Mouse (Mus musculus) CD4-positive, CD25-positive, alpha-beta regulatory T cell, adult 2 months (primary cell): ENCODE results near the gene Mau2.
A peak's percentile ranks its signal among the peaks of the same experiment; 100 is the strongest.
"Not testable (repeated sequence)": the region's sequence is repeated elsewhere in the genome, so short reads cannot be mapped to it uniquely, and the experiment has no call there.

Source experiments
- DNase-seq: peaks from one replicate; pipeline ENCODE4 v3.0.0-alpha.2; 2012; ENCODE audit warnings: low read depth, low spot score

Mau2 gene

DNA sequence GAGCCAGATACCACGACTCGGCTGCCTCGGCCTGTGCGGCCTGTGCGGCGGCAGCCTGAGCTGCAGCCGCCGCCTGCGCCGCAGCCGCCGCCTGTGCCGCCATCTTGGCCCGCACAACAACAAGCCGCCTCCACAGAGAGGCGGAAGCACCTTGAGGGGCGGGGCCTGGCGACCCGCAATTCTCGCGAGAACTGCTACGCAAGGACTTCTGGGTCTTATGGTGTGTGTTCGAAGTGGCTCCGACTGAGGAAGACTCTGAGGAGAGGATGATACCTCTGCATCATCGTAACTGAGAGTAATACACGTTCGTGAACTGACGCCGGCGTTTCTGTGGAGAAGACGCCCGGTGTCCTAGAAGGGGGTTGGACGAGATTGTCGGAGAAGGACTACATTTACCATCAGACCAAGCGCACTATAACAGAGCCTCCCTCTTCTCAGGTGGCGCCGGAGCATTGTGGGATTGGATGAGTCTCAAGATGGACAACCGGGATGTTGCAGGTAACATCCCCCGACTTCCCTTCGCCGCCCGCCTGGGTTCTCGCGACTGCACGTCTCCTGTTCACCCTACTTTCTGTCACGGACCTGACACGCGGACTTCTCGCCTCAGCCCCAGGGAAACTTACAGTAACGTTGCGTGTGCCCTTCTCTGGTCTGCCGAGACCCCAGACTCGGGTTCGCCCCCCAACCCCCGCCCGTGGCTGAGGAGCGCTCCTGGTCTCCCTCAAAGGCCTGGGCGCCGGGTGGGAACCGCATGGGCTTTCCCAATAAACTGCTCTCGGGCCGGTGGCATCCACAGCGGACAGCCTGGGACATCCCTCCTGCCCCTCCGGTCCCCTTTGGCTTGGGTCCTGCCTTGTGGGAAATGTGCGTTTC is at the start of gene Mau2, which contains the start of gene Sugp1:
Gene Mau2 (minus strand): TSS at position 152 of the 873 bp plus-strand sequence.
Gene Sugp1 (plus strand): TSS at position 231 of the 873 bp plus-strand sequence.
- peak; percentile 99 for DNase-seq

DNA sequence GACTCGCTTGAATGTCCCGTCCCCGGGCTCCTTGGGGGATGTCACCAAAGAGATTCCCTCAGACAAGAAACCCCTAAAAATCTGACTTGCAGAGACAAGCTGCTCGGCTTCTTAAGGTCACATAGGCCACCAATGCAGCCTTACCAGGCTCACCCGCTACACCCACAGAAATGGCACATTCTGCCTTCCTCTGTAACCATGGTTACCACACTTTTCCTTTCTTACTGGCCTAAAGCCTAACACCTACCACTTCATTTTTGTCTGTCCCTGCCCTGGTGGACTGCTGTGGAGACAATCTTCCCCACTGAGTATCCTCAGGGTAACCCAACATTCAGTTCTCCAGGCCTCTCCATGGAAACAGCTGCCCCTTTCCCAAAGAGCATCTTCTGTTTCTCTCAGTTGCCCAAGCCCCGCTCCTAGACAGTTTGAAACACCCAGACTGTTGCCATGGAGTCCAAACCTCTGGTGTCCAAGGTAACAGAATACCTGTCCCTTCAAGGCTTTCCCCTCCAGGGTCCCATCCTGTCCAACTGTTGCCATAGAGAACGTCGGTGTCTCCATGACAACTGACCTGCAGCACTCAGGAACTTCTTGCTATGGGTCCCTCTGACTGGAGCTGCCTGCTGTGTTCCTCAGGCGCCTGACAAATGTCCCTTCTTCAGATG is 46.9 kb upstream of the Mau2 start:
- DNase-seq, result no peak

DNA sequence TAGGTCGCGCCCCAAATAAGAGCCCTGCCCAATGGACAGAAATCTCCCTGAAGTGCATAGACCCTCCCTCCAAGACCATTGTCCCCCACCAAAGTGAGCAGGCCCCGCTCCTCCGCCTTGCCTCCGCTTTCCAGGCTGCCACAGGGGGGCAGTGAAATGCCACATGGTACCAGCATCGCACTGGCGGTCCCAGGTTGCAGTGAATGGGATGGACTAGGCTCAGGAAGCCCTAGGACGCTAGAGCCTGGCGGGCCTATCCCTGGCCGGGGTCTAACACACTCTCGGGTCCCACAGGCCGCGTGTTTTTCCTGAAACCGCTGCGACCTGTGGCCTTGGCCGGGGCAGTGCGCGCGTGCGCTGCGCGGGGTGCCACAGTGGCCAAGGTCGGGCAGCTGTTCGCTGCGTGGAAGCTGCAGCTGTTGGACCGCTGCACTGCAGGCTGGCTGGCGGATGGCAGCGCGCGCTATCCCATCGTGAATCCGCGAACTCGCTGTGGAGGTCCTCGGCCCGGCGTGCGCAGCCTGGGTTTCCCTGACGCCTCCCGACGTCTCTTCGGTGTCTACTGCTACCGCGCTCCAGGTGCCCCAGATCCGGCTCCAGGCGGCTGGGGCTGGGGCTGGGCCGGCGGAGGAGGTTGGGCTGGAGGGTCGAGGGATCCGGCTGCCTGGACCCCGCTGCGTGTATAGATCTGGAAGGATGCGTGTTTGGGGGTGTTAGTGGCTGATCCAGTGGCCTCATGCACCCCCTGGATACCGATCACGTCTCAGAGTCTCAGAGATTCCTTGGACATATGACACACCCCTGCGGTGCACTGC is 45.5 kb upstream of the Mau2 start:
- DNase-seq, result peak; percentile 36

DNA sequence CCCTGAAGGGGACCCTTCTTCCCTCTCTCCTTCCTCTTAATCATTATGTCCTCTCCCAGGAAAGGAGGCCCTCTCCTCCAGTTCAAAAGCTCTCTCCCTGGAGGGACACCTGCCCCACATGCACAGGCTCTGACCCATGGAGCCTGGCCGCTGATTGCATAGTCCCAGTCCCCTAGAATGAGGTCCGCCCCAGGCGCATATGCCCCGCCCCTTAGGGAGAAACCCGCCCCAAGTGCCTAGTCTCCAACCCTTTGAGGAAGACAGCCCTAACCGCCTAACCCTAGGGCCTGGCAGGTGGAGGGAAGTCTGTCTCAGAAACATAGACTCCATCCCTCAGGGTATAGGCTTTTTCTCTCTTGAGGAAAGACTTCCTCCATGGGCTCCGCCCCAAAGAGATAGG is 44.7 kb upstream of the Mau2 start:
- no peak for DNase-seq

DNA sequence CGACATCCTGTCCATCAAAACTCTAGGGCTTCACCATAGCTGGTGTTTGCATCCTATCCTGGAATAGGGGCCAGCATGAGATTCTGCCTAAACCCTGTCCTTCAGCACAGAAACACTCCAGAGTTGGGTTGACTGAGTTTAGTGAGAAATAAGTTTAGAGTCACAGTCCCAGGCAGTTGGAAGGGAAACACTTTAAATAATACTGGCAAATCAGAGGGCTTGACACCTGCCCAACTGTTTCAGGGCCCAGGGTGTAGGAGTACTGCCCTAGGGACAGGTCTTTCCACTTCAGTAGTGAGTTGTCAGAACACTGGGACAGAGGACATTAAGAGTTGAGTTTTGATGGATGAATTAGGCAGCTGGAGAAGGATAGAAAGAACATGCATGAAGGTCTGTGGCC is 43.6 kb upstream of the Mau2 start:
- DNase-seq, result no peak

DNA sequence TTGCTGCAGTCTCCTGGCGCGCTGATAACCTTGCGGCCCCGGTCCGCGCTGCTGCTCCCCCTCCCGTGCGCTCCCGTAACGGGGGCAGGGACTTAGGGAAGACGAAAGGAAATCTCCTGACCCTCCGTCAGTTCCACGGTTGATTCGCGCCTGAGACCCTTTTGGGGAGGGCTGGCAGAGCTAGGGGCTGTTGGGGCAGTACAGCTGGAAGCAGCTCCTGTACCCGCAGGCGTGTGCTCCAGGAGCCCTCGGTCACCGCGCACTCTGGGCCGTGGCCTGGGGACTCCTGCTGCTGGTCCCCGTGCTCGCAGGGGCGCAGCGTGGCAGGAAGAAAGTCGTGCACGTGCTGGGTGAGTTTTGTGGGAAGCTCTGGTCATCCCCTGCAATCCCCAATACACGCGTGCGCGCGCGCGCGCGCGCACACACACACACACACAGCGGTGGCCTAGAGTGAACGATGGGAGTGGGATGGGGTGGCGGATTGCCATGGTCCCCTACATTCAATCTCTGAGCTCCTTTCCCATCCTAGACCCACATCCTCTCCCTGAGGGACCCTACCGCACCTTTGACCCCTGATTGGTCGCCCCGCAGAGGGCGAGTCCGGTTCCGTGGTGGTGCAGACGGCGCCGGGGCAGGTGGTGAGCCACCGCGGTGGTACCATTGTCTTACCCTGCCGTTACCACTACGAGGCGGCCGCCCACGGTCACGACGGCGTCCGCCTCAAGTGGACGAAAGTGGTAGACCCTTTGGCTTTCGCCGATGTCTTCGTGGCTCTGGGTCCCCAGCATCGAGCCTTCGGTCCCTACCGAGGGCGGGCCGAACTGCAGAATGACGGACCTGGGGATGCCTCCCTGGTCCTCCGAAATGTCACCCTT is 41.9 kb upstream of the Mau2 start:
- DNase-seq, result no peak

DNA sequence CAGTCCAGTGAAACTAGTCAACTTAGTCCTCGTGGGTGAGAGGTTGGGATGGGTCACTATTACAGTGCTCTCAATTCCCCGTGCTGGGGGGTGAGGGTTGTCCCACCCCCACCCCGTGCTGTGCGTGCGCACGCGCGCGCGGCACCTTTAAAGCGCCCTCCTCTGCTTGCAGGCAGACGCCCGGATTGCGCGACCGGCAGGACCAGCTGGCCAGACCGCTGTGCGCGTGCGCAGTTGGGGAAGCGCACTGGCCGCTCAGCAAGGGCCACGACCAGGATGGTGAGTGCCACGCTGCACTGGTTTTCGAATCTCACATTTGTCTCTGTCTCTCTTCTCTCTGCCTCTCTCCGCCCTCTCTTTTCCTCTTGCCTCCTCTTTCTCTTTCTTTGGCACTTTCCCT is 40.8 kb upstream of the Mau2 start, which contains the start of gene Hapln4:
Gene Hapln4 (plus strand): TSS at position 173 of the 400 bp plus-strand sequence.
- DNase-seq, result peak; percentile 23

DNA sequence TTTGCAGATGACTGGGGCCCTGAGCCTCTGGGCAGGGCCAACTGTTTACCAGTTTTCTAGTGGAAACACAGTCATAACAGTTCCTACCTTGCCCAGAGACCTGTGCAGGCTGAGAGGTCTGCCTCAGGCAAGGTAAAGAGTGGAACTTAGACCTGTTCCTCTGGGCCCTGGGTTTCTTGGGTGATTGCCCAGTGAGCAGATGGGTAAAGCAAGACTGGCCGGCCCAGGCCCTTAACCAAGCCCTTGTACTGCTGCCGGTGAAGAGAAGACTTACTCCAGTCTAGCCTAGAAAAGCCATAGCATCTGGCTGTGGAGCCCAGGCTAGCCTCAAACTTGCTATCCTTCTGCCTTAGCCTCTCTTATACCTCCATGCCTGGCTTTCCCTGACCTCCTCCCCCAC is 39.4 kb upstream of the Mau2 start:
- DNase-seq, result no peak

DNA sequence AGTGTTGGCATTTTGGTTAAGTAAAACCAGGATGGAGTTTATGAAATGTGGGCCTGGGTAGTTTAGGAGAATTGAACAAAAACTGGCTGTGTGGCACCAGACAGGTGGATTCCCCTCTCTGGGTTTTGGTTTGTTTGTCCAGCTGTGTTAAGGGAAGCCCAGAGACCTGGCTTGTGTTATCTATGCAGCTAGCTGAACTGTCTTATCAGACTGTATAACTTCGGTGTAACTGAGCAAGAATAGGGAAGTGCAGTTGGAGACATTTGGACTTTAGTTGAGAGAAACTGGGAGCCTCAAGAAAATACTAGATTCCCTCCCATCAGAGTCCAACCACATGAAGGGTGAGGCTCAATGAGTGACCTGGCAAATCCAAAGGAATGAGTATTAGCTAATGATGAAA is 31.1 kb upstream of the Mau2 start:
- DNase-seq, result no peak

DNA sequence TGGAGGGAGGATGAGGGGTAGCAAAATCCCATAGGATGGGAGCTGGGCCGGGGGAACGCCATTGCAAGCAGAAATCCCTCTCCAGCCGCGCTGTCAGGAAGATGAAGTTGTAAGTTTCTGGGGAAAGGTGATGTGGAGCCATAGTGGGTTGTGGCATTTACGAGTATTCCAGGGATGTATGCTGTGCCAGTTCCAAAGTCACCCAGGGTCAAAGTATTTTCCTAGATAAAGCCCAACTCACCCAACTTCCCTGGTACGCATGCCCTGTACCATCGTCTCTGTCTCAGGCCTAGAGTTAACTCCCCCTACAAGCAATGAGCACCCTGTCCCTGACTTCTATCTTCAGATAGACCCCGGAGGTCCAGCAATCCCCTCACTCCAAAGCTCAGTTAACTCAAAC is 30.6 kb upstream of the Mau2 start:
- no peak for DNase-seq

DNA sequence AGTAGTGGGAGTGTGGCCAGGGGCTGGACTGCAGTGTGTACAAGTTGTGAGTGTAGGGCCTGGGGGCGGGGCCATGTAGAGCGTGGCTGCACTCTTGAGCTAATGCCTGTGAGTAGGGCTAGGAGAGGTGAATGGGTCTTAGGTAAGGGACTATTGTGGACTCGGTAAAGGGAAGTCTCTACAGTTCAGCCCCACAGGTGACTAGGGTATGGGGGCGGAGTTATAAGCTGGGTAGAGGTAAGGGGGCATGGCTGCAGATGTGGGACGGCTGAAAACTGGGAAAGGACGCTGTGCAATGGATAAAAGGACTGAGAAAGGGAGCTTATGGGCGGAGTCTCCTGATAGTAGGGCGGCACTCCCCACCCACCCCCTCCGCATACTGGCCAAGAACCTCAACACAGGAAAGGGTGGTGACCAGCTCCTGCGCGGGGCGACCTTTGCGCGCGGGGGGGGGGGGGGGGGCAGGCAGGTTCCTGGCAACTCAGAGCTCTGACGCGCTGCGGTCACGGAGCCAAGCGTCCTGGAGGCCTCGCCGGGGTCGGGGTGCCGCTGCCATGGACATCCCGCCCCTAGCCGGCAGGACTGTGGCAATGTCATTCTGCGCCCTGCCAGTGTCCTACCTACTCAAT is 30.0 kb upstream of the Mau2 start, which contains the start of gene Tm6sf2:
Gene Tm6sf2 (plus strand): TSS at position 484 of the 629 bp plus-strand sequence.
- DNase-seq, result peak; percentile 38

DNA sequence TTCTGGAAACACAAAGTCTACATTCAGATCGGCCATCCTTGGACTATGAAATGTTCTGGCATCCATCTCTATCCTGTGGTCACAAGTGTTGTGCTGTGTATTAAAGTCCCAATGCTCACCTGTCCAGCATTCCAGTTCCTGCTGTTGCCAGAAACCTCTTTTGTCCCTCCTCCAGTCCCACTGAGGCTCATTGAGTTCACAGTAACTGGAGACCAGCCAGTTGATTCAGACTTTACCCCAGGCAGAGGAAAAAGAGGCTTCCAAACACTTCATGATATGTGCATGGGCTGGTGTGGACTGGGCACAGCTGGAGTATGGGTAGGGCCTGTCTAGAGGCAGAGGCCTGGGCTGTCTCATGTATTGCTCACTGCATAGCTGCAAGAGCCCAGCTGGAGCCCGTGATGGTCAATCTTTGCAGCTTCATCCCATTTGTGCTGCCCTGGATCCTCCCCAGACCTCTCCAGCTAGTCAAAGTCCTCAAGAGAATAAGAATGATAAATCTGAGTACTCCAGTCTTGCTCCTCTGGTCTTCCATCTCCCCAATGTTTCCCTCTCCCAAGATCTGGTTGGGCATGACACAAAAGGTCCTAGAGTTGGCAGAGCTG is 29.4 kb upstream of the Mau2 start:
- DNase-seq, result no peak

DNA sequence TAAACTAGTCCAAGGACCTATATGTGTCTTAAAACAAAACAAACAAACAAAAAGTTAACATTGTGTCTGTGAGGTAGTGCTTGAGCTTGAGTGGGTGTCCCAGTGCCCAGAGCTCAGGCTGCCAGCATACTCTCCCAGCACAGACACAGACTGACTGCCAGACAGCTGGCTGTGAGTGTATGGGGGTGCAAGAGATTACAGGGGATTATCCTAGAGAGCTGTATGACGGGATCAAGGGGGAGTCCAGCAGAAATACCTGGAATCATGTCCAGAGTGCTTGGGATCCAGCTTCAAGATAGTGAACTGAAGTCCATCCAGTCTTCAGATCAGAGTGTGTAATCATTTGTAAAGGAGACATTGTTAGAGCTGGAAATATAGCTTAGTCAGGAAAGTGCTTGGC is 15.2 kb upstream of the Mau2 start:
- DNase-seq, result no peak

DNA sequence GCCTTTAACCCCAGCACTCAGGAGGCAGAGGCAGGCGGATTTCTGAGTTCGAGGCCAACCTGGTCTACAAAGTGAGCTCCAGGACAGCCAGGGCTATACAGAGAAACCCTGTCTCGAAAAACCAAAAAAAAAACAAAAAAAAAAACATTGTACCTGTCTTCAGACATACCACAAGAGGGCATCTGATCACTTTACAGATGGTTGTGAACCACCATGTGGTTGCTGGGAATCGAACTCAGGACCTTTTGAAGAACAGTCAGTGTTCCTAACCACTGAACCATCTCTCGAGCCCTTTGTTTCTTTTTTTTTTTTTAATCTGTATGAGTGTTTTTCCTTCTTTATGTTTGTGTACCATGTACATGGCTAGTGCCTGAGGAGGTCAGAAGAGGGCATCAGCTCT is 7.9 kb upstream of the Mau2 start:
- not testable (repeated sequence) for DNase-seq

DNA sequence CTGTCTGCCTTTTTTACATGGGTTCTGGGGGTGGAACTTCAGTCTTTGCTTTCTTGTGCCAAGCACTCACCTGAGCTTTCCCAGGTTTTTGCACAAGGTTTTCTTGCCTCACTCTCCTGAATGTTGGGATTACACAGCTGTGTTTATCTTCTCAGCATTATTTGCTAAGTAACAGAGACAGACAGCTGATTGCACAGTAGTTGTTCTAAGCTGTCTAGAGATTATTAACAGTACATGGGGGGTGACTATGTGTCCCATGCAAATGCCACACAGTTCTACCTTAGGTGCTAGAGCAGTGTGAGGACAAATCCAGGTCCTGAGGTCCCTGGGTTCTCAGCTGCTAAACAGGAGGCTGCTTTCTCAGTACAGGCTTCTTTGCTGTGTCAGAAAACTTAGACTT is 7.1 kb upstream of the Mau2 start:
- no peak for DNase-seq

DNA sequence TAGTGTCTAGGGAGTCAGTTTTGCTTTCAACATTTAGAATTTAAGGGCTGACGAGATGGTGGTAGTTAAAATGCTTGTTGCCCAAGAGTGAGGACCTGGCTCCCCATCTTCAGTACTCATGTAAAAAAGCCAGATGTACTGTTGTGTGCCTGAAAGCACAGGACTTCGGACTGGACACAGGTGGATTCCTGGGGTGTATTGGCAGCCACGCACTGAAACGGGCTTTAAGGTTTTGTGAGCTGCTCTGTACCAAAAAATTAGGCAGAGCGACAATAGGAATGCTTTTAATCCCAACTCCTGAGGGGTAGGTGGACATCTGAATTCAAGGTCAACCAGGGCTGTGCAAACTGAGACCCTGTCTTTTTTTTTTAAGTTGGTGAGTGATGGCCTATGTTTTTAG is 1.5 kb upstream of the Mau2 start:
- DNase-seq, result no peak

DNA sequence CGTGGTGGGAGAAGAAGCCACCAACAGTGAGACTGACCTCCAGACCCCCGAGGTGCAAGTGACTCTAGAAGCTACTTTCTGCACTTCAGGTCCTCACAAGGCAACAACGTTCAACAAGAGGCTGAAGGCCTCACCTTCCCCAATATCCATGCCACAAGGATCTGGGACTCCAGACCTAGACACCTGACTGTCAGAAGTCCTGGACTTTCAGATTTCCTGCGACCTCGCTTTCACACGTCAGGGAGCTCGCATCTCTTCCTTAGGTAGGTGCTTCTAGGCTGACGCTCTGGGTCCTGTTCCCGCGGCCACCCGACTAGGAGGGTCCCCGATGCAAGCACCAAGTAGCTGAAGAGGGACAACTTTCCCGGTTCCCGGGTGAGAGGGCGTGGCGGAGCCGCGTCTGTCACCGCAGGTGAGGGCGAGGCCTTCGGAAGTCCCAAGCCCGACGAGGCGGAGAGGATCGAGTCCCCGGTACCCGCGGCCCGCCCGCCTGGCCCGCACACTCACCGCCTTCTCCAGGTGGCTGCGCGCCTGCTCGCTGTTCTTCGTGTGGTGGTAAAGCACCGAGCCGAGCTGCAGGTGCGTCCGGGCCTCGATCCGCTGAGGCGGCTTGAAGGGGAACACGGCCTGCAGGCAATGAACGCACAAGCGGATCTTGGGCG is 518 bp downstream of the Mau2 start:
- no peak for DNase-seq

DNA sequence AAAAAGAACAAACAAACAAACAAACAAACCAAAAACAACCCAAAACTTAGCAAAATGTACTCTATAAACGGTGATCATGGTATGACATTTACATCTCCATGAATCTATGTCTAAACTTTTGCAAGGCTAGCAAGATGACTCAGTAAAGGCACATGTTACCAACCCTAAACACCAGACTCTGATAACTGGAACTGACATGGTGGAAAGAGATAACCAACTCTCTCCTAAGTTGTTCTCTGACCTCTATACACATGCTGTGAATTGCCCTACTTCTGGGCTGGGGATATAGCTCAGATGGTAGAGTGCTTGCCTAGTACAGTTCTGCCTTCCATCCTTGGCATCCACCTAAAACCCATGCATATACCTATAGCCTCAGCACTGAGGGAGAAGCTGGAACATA is 4.5 kb downstream of the Mau2 start:
- DNase-seq, result no peak

DNA sequence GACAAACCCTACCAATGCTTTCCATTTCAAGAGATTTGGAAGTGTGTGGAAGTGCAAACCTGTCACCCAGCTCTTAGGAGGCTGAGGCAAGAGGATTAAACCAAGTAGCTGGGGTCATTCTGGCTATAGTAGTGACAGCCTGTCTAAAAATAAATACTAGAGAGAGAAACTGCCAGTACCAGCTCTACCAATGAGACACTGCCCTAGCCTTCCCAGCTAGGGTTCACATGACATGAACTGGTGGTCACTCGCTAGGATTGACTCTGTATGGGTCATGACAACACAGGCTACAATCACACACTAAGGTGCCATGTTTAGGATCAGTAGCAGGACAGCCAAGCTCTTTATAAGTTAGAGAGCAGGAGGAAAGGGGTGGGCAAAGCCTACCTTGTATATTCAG is 12.3 kb downstream of the Mau2 start:
- no peak for DNase-seq

DNA sequence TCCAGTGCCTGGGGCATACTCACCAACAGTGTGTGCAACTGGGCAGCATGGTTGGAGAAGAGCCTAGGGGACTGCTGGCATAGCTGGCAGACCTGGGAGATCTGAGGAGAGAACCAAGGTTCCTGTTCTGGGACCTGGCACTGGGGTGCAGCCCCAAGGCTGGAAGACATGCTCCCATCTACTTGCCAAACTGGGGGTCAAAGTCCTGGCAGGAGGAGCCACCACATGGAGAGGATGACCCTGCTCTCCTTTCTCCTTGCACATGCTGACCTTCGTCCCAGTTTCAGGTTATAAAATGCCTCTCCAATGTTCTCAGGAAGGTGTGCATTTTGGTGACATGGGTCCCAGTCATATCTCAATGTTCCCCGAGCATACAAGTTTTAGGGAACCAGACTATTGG is 16.4 kb downstream of the Mau2 start:
- DNase-seq, result no peak
